Mouse (Mus musculus) right cerebral cortex, postnatal 4 days (tissue): ENCODE results near the gene Gnat1.

Experiments
- DNase-seq: peaks from one replicate; pipeline ENCODE4 v3.0.0-alpha.2; 2022

The Gnat1 gene

GRCm38 (mm10) chr9:107624951-107625350 is 54.6 kb downstream of the Gnat1 start:
- no peak for DNase-seq

- DNase-seq: no peak
These were observed 55.0 kb downstream of the Gnat1 start for GRCm38 (mm10) chr9:107624539-107624938.
